Mouse (Mus musculus) frontal cortex, postnatal 36 days (tissue): ENCODE measurements around the gene Arhgef28.
"Not testable (repeated sequence)": the region's sequence is repeated elsewhere in the genome, so short reads cannot be mapped to it uniquely, and the experiment has no call there.

Experiments used
- DNase-seq, 2 experiments: peaks; one replicate each; pipeline ENCODE4 v3.0.0; 2022; ENCODE audit warnings: low spot score in 2 of 2

Arhgef28 gene

GRCm38 (mm10) chr13:98073190-98073589 lies 133.0 kb downstream of the Arhgef28 start:
- DNase-seq: no peak

- no peak for DNase-seq
Observed at GRCm38 (mm10) chr13:98070458-98070857, 135.8 kb downstream of the Arhgef28 start.

- DNase-seq: no peak
Observed at GRCm38 (mm10) chr13:98069646-98070045, 136.6 kb downstream of the Arhgef28 start.

- DNase-seq: no peak
Observed at GRCm38 (mm10) chr13:98062843-98063242, 143.4 kb downstream of the Arhgef28 start.

- DNase-seq: not testable (repeated sequence)
Observed at GRCm38 (mm10) chr13:98060121-98060520, 146.1 kb downstream of the Arhgef28 start.

GRCm38 (mm10) chr13:98055194-98055593 lies 151.0 kb downstream of the Arhgef28 start:
- peak in 1 of 2 experiments; percentile 19 for DNase-seq

GRCm38 (mm10) chr13:98040628-98041150 lies 165.6 kb downstream of the Arhgef28 start:
- DNase-seq: no peak

- no peak for DNase-seq
Observed at GRCm38 (mm10) chr13:98038731-98039130, 167.5 kb downstream of the Arhgef28 start.

- DNase-seq: no peak
Observed at GRCm38 (mm10) chr13:98037693-98038092, 168.5 kb downstream of the Arhgef28 start.

- no peak for DNase-seq
Observed at GRCm38 (mm10) chr13:98031642-98031960, 174.6 kb downstream of the Arhgef28 start.

- DNase-seq: peak; percentile 81 to 93
Observed at GRCm38 (mm10) chr13:98030959-98031641, 175.1 kb downstream of the Arhgef28 start.

GRCm38 (mm10) chr13:98030041-98030440 lies 176.2 kb downstream of the Arhgef28 start:
- DNase-seq: no peak

- DNase-seq: no peak
Observed at GRCm38 (mm10) chr13:98028711-98029250, 177.5 kb downstream of the Arhgef28 start.

- DNase-seq: no peak
Observed at GRCm38 (mm10) chr13:98027641-98028204, 178.5 kb downstream of the Arhgef28 start.

- DNase-seq: no peak
Observed at GRCm38 (mm10) chr13:98027122-98027521, 179.1 kb downstream of the Arhgef28 start.

- DNase-seq: no peak
Observed at GRCm38 (mm10) chr13:98025706-98026504, 180.3 kb downstream of the Arhgef28 start.

- no peak for DNase-seq
Observed at GRCm38 (mm10) chr13:98025162-98025561, 181.1 kb downstream of the Arhgef28 start.

- DNase-seq: no peak
Observed at GRCm38 (mm10) chr13:98024680-98025079, 181.6 kb downstream of the Arhgef28 start.

- DNase-seq: no peak
Observed at GRCm38 (mm10) chr13:98021906-98022305, 184.3 kb downstream of the Arhgef28 start.

- not testable (repeated sequence) for DNase-seq
Observed at GRCm38 (mm10) chr13:98018837-98019236, 187.4 kb downstream of the Arhgef28 start.

GRCm38 (mm10) chr13:98016923-98017588 lies 189.2 kb downstream of the Arhgef28 start:
- peak; percentile 34 to 52 for DNase-seq
